Mouse (Mus musculus): ENCODE data around the gene Ppif. TPM values are rescaled to one million over a fixed set of nuclear protein-coding genes. Genes with fewer than 3 reads are reported as not detected.

Gene Ppif
- polyA plus RNA-seq, 1 experiment from 2014 or later: 30.3 TPM

DNA sequence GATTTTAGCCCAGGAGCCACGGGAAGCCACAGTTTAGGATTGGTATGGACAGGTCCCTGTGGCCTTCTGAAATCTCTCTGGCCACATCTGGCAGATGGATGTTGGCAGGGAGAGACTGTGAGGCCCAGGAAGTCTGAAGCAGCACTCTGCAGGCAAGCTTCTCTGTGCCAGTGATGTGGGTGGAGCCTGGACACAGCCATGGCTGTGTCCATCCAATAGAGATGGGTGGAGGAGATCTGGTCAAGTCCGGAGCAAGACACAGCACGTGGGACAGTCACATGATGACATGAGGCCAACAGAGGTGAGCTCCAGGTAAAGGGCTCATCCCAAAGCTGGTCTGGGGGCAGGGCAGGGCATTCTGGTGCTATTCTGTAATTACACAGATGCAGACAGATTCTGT is 47.3 kb downstream of the Ppif start:
- ATAC-seq (ENCODE audit: insufficient number of reproducible peaks, insufficient read depth, low FRiP score, low TSS enrichment): no peak
- H3K36me3 ChIP-seq: peaks cover 34% of the 10 kb centered on the region
- H3K9me3 ChIP-seq: no peaks in the 10 kb centered on the region
- WGBS: 68% methylated on average over 3 of the region's 3 CpGs
- no peaks in the 10 kb centered on the region for H3K27me3 ChIP-seq
- H3K4me2 ChIP-seq (replicated peaks): no peak overlapping the region
- no peak overlapping the region for H3K4me3 ChIP-seq
- H3K4me1 ChIP-seq: peaks cover 47% of the 10 kb centered on the region
- H3K27ac ChIP-seq: no peak overlapping the region
- no peak overlapping the region for H3K9ac ChIP-seq

- 63% methylated on average over 5 of the region's 5 CpGs for WGBS
- H3K4me2 ChIP-seq (replicated peaks): no peak overlapping the region
- no peaks in the 10 kb centered on the region for H3K9me3 ChIP-seq
- no peak for ATAC-seq (ENCODE audit: insufficient number of reproducible peaks, insufficient read depth, low FRiP score, low TSS enrichment)
- no peak overlapping the region for H3K27ac ChIP-seq
- H3K27me3 ChIP-seq: no peaks in the 10 kb centered on the region
- peaks cover 45% of the 10 kb centered on the region for H3K4me1 ChIP-seq
- H3K36me3 ChIP-seq: peaks cover 37% of the 10 kb centered on the region
- no peak overlapping the region for H3K9ac ChIP-seq
- H3K4me3 ChIP-seq: no peak overlapping the region
Measured at GRCm38 (mm10) chr14:25741840-25742367, 48.0 kb downstream of the Ppif start.

DNA sequence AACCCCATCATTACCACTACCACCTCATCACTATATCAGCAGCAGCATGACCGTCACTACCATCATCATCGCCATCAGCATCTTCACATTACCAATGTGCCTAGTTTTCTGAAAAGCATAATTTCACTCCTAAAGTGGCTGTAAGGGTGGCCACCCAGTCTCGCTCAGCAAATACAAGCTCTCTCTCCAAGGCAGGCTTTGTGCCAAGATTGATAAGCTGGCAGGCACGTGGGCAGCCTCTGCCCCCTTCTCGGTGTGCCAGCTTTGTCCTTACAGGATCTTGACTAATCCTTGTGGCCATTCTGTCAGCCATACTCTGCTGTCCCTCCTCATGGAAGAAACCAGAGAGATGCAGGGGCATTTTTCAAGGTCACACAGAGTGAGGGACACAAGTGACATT is 49.0 kb downstream of the Ppif start:
- Histone ChIP-seq H3K4me3 (no peak overlapping the region), H3K9me3 (no peaks in the 10 kb centered on the region), H3K4me2 (replicated peaks) (no peak overlapping the region), H3K4me1 (peaks cover 45% of the 10 kb centered on the region), H3K27ac (no peak overlapping the region), H3K9ac (no peak overlapping the region), H3K36me3 (peaks cover 37% of the 10 kb centered on the region), H3K27me3 (no peaks in the 10 kb centered on the region)
- ATAC-seq (ENCODE audit: insufficient number of reproducible peaks, insufficient read depth, low FRiP score, low TSS enrichment): no peak
- 98% methylated on average over 5 of the region's 5 CpGs for WGBS

- ATAC-seq (ENCODE audit: insufficient number of reproducible peaks, insufficient read depth, low FRiP score, low TSS enrichment): no peak
- no peak overlapping the region for H3K9ac ChIP-seq
- H3K27me3 ChIP-seq: no peaks in the 10 kb centered on the region
- WGBS: 70% methylated on average over 11 of the region's 11 CpGs
- no peak overlapping the region for H3K4me2 ChIP-seq (replicated peaks)
- H3K27ac ChIP-seq: no peak overlapping the region
- peaks cover 43% of the 10 kb centered on the region for H3K4me1 ChIP-seq
- no peak overlapping the region for H3K4me3 ChIP-seq
- no peaks in the 10 kb centered on the region for H3K9me3 ChIP-seq
- peaks cover 41% of the 10 kb centered on the region for H3K36me3 ChIP-seq
Measured at GRCm38 (mm10) chr14:25745365-25746184, 51.6 kb downstream of the Ppif start.

- Histone ChIP-seq H3K9me3 (no peaks in the 10 kb centered on the region), H3K27me3 (no peaks in the 10 kb centered on the region), H3K4me3 (no peak overlapping the region), H3K4me2 (replicated peaks) (no peak overlapping the region), H3K27ac (no peak overlapping the region), H3K4me1 (peaks cover 46% of the 10 kb centered on the region), H3K9ac (no peak overlapping the region), H3K36me3 (peaks cover 43% of the 10 kb centered on the region)
- no peak for ATAC-seq (ENCODE audit: insufficient number of reproducible peaks, insufficient read depth, low FRiP score, low TSS enrichment)
- 89% methylated on average over 6 of the region's 6 CpGs for WGBS
Measured at GRCm38 (mm10) chr14:25746371-25746770, 52.4 kb downstream of the Ppif start.

GRCm38 (mm10) chr14:25746971-25747945 is 53.3 kb downstream of the Ppif start:
- 0 out of 2 replicates have a peak, but pooled peaks have one; percentile 23 for ATAC-seq (ENCODE audit: insufficient number of reproducible peaks, insufficient read depth, low FRiP score, low TSS enrichment)
- peaks cover 46% of the 10 kb centered on the region for H3K4me1 ChIP-seq
- no peaks in the 10 kb centered on the region for H3K9me3 ChIP-seq
- peaks cover 52% of the 10 kb centered on the region for H3K36me3 ChIP-seq
- H3K4me2 ChIP-seq (replicated peaks): no peak overlapping the region
- 73% methylated on average over 21 of the region's 21 CpGs for WGBS
- peak overlapping the region; percentile 72; the same call in 1 of the 2 replicates for H3K27ac ChIP-seq
- no peaks in the 10 kb centered on the region for H3K27me3 ChIP-seq
- no peak overlapping the region for H3K4me3 ChIP-seq
- no peak overlapping the region for H3K9ac ChIP-seq

DNA sequence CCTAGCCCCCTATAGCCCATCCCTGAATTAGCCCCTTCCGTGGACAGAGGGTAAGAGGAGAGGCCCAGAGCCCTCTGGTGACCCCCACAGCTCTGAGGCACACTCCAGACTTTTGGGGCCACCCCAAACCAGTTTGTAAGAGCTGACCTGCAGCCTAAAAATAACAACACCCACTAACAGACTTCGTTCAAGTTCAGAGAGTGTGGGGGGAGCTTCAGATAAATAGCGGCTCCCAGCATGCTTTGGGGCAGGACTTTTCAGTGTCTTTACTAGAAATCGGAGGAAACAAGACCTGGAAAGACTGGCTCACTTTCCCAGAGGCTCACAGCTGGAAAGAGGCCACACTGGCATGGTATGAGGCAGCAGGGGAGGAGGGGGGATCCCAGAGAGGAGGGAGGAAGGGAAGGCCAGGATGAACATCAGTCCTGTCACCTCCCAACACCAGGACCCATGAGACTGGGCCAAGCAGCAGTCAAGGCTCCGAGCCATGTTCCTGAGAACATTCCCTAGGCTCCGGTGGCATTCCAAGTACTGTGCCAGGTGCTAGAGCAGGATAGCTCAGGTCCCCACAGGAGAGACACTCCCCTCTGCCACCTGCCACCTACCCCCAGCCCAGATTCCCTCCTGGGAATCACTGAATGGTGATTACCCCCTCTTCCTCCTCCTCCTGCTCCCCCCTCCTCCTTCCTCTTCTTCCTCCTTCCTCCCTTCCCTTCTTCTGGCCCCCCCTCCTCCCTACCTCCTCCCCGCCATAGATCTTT is 54.2 kb downstream of the Ppif start:
- Histone ChIP-seq H3K27me3 (no peaks in the 10 kb centered on the region), H3K4me2 (replicated peaks) (no peak overlapping the region), H3K9me3 (no peaks in the 10 kb centered on the region), H3K36me3 (peaks cover 50% of the 10 kb centered on the region), H3K4me3 (no peak overlapping the region), H3K4me1 (peaks cover 46% of the 10 kb centered on the region), H3K9ac (no peak overlapping the region), H3K27ac (peak overlapping the region; percentile 88)
- 68% methylated on average over 7 of the region's 7 CpGs for WGBS
- ATAC-seq (ENCODE audit: insufficient number of reproducible peaks, insufficient read depth, low FRiP score, low TSS enrichment): no peak

DNA sequence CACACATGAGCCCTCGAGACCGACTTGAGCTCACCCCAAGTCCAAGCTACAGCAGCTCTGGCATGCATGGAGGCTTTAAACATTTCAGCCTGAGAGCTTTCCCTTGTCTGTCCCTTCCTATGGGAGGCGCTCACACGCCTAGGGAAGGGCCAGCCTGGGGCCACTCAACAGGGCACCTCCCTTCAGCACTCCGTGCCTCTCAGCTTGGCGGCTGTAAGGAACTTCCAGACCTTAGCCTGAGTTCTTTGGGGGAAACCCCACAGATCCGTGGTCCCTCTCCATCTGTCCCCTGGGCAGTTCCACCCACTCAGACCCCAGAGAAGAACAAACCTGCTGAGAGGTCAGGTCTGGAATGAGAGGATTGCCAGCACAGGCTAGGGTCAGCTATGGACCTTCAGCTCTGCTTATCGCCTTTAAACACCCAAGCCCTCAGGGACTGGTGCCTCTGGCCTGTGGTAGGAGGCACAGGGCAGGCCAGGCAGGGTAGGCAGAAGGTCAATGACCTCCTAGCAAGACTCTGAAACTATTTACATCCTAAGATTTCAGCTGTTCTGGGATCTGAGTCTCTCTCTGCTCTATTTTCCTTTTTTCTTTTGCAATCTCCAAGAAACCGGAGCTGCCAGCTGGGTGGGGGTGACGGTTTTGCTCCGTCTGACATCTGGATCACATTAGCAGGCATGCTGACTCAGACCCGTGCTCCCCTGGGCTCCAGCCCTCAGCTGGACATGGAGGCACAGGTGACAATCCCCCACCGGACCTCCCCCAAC is 55.4 kb downstream of the Ppif start:
- Histone ChIP-seq H3K9me3 (no peaks in the 10 kb centered on the region), H3K27ac (peak overlapping the region; percentile 88), H3K9ac (0 out of 2 replicates have a peak overlapping the region, but pooled peaks have one; percentile 17), H3K4me2 (replicated peaks) (no peak overlapping the region), H3K4me3 (no peak overlapping the region), H3K27me3 (no peaks in the 10 kb centered on the region), H3K36me3 (peaks cover 41% of the 10 kb centered on the region), H3K4me1 (peaks cover 49% of the 10 kb centered on the region)
- ATAC-seq (ENCODE audit: insufficient number of reproducible peaks, insufficient read depth, low FRiP score, low TSS enrichment): no peak
- 23% methylated on average over 13 of the region's 13 CpGs for WGBS
